In the genomic region with DNA sequence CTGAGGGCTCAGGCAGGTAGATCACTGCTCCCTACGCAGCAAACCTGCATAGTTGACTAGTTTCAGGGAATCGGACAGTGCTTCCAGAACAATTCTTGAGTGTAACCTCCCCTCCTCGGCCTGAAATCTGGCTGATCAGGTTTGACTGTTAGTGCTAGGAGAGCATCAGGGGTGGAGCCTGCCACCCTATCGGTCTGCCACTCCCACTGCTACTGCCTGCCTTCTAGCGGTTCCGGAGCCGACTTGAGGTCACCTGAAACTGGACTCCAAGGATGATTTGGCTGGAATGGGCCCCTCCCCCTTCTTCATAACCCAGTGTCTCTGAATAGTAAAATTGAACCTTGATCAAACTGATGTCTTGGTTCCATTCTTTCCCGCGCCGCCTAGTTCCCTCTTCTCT, we compare ENCODE assay signal across 25 mouse cellular contexts. TPM values are rescaled to one million over a fixed set of nuclear protein-coding genes. Genes with fewer than 3 reads are reported as not detected.
DNase-seq lines count a peak whose midpoint lies in the region; TF ChIP-seq lines count a peak whose summit lies in the region.
"Had no signal": no experiment of that assay in that cellular context is flagged by ENCODE, and none has a peak within 500 bp of the region (broad histone marks: within the 10 kb centered on the region; RNA-seq: fewer than 3 reads in every experiment).

No protein-coding gene starts in this region.

- peak; percentile 74 for TF ChIP-seq EP300 in ES-Bruce4 (IDR thresholded peaks at IDR 0.05; ENCODE audit: insufficient read depth, low read depth, low read length)

- H3K4me3 ChIP-seq in testis, adult 2 months (ENCODE audit: control insufficient read depth, low read depth, low read length) = no peak overlapping the region
- H3K4me3 ChIP-seq in ES-Bruce4 (ENCODE audit: low read depth, low read length) = no peak overlapping the region
- H3K4me3 ChIP-seq: embryonic facial prominence, embryonic 12.5 days; forebrain, embryonic 12.5 days; hindbrain, embryonic 12.5 days had no signal

- peaks cover 3% of the 10 kb centered on the region for H3K36me3 ChIP-seq in testis, adult 2 months (ENCODE audit: control insufficient read depth, insufficient read depth, low read length)
- H3K36me3 ChIP-seq in ES-Bruce4 (ENCODE audit: control insufficient read depth, insufficient read depth, low read length, poor library complexity, severe bottlenecking) = peaks cover 24% of the 10 kb centered on the region

- no peak overlapping the region for H3K9ac ChIP-seq in ES-Bruce4 (ENCODE audit: low read depth, poor library complexity, severe bottlenecking)
- H3K9ac ChIP-seq: embryonic facial prominence, embryonic 12.5 days; forebrain, embryonic 12.5 days; hindbrain, embryonic 12.5 days had no signal

- no peaks in the 10 kb centered on the region for H3K27me3 ChIP-seq in testis, adult 2 months (ENCODE audit: control insufficient read depth, insufficient read depth, low read length)
- no peaks in the 10 kb centered on the region for H3K27me3 ChIP-seq in ES-Bruce4 (ENCODE audit: control insufficient read depth, insufficient read depth, low read length, poor library complexity, severe bottlenecking)
- H3K27me3 ChIP-seq: embryonic facial prominence, embryonic 12.5 days; forebrain, embryonic 12.5 days; hindbrain, embryonic 12.5 days had no signal

- H3K9me3 ChIP-seq in ES-Bruce4 (replicated peaks; ENCODE audit: control insufficient read depth, insufficient read depth, low read length, poor library complexity, severe bottlenecking) = no peaks in the 10 kb centered on the region
- H3K9me3 ChIP-seq: embryonic facial prominence, embryonic 12.5 days; forebrain, embryonic 12.5 days; hindbrain, embryonic 12.5 days had no signal

- DNase-seq in heart, adult 11 months = peak; percentile 88
- DNase-seq in heart, adult 9 months (ENCODE audit: low spot score in 2 of 2) = no peak
- DNase-seq in testis, postnatal 10 days (ENCODE audit: low spot score) = no peak
- DNase-seq in ZHBTc4 (ENCODE audit: low read depth, low spot score) = peak; percentile 37
- no peak for DNase-seq in right cerebral cortex, adult 2 months (ENCODE audit: low spot score in 2 of 2)
- DNase-seq: adrenal gland, adult 8-10 months; cerebellum, adult 11 months; cerebellum, adult 8-10 months; cerebellum, postnatal 14 days; embryo, embryonic 11 days; gastrocnemius, postnatal 10 days; heart, postnatal 10 days; heart, postnatal 4 days had no signal

- no peak for TF ChIP-seq POLR2A in testis, adult 2 months (IDR thresholded peaks at IDR 0.05; ENCODE audit: control insufficient read depth, low read depth, low read length)
- TF ChIP-seq POLR2A in ES-Bruce4 (IDR thresholded peaks at IDR 0.05; ENCODE audit: insufficient read depth, low read length) = no peak

- peak overlapping the region; percentile 24 for H3K27ac ChIP-seq in testis, adult 2 months (ENCODE audit: control insufficient read depth, insufficient read depth, low read depth, low read length)
- peak overlapping the region; percentile 96 for H3K27ac ChIP-seq in ES-Bruce4 (ENCODE audit: insufficient read depth, low read length)
- H3K27ac ChIP-seq: embryonic facial prominence, embryonic 12.5 days; forebrain, embryonic 12.5 days; hindbrain, embryonic 12.5 days had no signal

- peaks cover 2% of the 10 kb centered on the region; the same call in 1 of the 2 replicates for H3K4me1 ChIP-seq in testis, adult 2 months (ENCODE audit: control insufficient read depth, insufficient read depth, low read length)
- peaks cover 2% of the 10 kb centered on the region for H3K4me1 ChIP-seq in ES-Bruce4 (ENCODE audit: control insufficient read depth, insufficient read depth, low read length)
- H3K4me1 ChIP-seq: embryonic facial prominence, embryonic 12.5 days; forebrain, embryonic 12.5 days; hindbrain, embryonic 12.5 days had no signal

- no peak for TF ChIP-seq CTCF in testis, adult 2 months (IDR thresholded peaks at IDR 0.05; ENCODE audit: control insufficient read depth, insufficient read depth, insufficient replicate concordance, low read depth, low read length)
- TF ChIP-seq CTCF in ES-Bruce4 (IDR thresholded peaks at IDR 0.05; ENCODE audit: low read depth, low read length) = no peak

RNA-seq across cellular contexts. Expression of gene Adipor1, which starts 17.8 kb away (rescaled TPM):
- 79.6 and 87.4 TPM in 2 replicates for polyA plus RNA-seq in testis, adult 2 months (2012; rRNA removed)
- polyA plus RNA-seq in ES-Bruce4 (2011; ENCODE audit: insufficient read depth, insufficient read length, low read depth, missing spikeins) = 118 and 119 TPM in 2 replicates

RNA-seq across cellular contexts. Expression of gene Klhl12, which starts 22.3 kb away (rescaled TPM):
- 28.9 and 30.3 TPM in 2 replicates for polyA plus RNA-seq in testis, adult 2 months (2012; rRNA removed)
- 42.9 and 46.5 TPM in 2 replicates for polyA plus RNA-seq in ES-Bruce4 (2011; ENCODE audit: insufficient read depth, insufficient read length, low read depth, missing spikeins)

RNA-seq across cellular contexts. Expression of gene Cyb5r1, which starts 27.6 kb away (rescaled TPM):
- 30.4 and 40.5 TPM in 2 replicates for polyA plus RNA-seq in testis, adult 2 months (2012; rRNA removed)
- polyA plus RNA-seq in ES-Bruce4 (2011; ENCODE audit: insufficient read depth, insufficient read length, low read depth, missing spikeins) = 70.8 and 81.3 TPM in 2 replicates

RNA-seq across cellular contexts. Expression of gene 4933406M09Rik, which starts 47.3 kb away (rescaled TPM):
- 48.3 and 57.0 TPM in 2 replicates for polyA plus RNA-seq in testis, adult 2 months (2012; rRNA removed)
- polyA plus RNA-seq in ES-Bruce4 (2011; ENCODE audit: insufficient read depth, insufficient read length, low read depth, missing spikeins) = not detected in 2 replicates
- polyA plus RNA-seq: brain, embryonic 14.5 days; C2C12; embryonic facial prominence, embryonic 12.5 days; forebrain, embryonic 12.5 days; forebrain, embryonic 16.5 days; frontal cortex, adult 2 months; gonadal fat pad, adult 2 months; heart, embryonic 14.5 days; hindbrain, embryonic 12.5 days; inflammation-experienced regulatory T-cells, adult 6 months had no signal

Comparison
In these comparisons a context has a peak if more than half of its experiments do, and no peak if none do; other contexts are left out.
1. DNase-seq: peak in heart, adult 11 months (single experiment) and ZHBTc4 (single experiment); none in heart, adult 9 months (0 of 2), testis, postnatal 10 days (single experiment) and right cerebral cortex, adult 2 months (0 of 2).